Mouse (Mus musculus) CH12.LX (cell line): Measurements from ENCODE around the gene Myo16. TPM values are rescaled to one million over a fixed set of nuclear protein-coding genes. Genes with fewer than 3 reads are reported as not detected.

ENCODE experiments used
- DNase-seq: peaks from one replicate; pipeline ENCODE4 v3.0.0-alpha.2; 2013; ENCODE audit errors: extremely low read depth
- H3K27ac ChIP-seq: 2 replicates; pipeline ENCODE4 v1.5.1; 2012; ENCODE audit warnings: low read depth, mild to moderate bottlenecking, control low read depth, moderate library complexity; ENCODE audit not compliant: insufficient read depth
- H3K27me3 ChIP-seq: replicated peaks from 2 replicates; pipeline ENCODE3; 2012; ENCODE audit warnings: inconsistent platforms
- H3K36me3 ChIP-seq, 2 experiments: replicated peaks in 1 of 2; 2 replicates each; pipeline versions ENCODE3 to v1.6.1; 2012; ENCODE audit warnings: inconsistent platforms in 1 of 2, low read length in 1 of 2, mild to moderate bottlenecking in 1 of 2, mixed read lengths in 1 of 2, moderate library complexity in 1 of 2; ENCODE audit not compliant: control insufficient read depth in 1 of 2, insufficient read depth in 1 of 2
- H3K4me1 ChIP-seq, 2 experiments: 2 replicates each; pipeline ENCODE4 v1.6.1; 2012; ENCODE audit warnings: inconsistent platforms in 1 of 2, moderate library complexity in 1 of 2; ENCODE audit not compliant: insufficient read depth in 2 of 2, control insufficient read depth in 1 of 2
- H3K4me2 ChIP-seq: 2 replicates; pipeline ENCODE4 v1.6.1; 2012; ENCODE audit warnings: low read depth, mild to moderate bottlenecking, control low read depth; ENCODE audit not compliant: poor library complexity, insufficient read depth, severe bottlenecking
- H3K4me3 ChIP-seq, 3 experiments: fragments of 150-350 bp in 1 of 3; sonication (generic) in 1 of 3; replicated peaks in 1 of 3; 2 replicates each; pipeline versions ENCODE3 to v1.5.1; 2011 to 2012; ENCODE audit warnings: low read depth in 2 of 3, low read length in 2 of 3, mild to moderate bottlenecking in 2 of 3, moderate library complexity in 2 of 3, control low read depth in 1 of 3, improper control_type of control experiment in 1 of 3, inconsistent platforms in 1 of 3, mixed read lengths in 1 of 3; ENCODE audit not compliant: poor library complexity in 1 of 3
- H3K79me2 ChIP-seq: replicated peaks from 2 replicates; pipeline ENCODE4 v1.6.1; 2012; ENCODE audit warnings: mild to moderate bottlenecking, moderate library complexity; ENCODE audit not compliant: control insufficient read depth, poor library complexity, insufficient read depth, severe bottlenecking; ENCODE audit errors: extremely low read depth
- H3K9ac ChIP-seq: 2 replicates; pipeline ENCODE4 v1.6.1; 2012; ENCODE audit warnings: low read depth, mild to moderate bottlenecking, control low read depth, moderate library complexity; ENCODE audit not compliant: insufficient read depth
- H3K9me3 ChIP-seq: replicated peaks from 2 replicates; pipeline ENCODE3; 2012; ENCODE audit warnings: low read length, inconsistent platforms, mixed read lengths
- CHD2 ChIP-seq: IDR thresholded peaks from 2 replicates; pipeline ENCODE4 v1.6.1; 2011; ENCODE audit warnings: low read length, improper control_type of control experiment
- E2F4 ChIP-seq: IDR thresholded peaks from 2 replicates; pipeline ENCODE4 v1.6.1; 2011; ENCODE audit warnings: low read depth, low read length, improper control_type of control experiment; ENCODE audit not compliant: insufficient replicate concordance
- ELF1 ChIP-seq: IDR thresholded peaks from 2 replicates; pipeline ENCODE4 v1.6.1; 2014; ENCODE audit warnings: low read depth, mild to moderate bottlenecking, inconsistent platforms, low read length, improper control_type of control experiment
- EP300 ChIP-seq: IDR thresholded peaks from 2 replicates; pipeline ENCODE4 v1.6.1; 2011; ENCODE audit warnings: low read length, improper control_type of control experiment
- IRF4 ChIP-seq: IDR thresholded peaks from 2 replicates; pipeline ENCODE4 v1.6.1; 2014; ENCODE audit warnings: low read depth, mild to moderate bottlenecking, inconsistent platforms, low read length, improper control_type of control experiment
- MAFK ChIP-seq: IDR thresholded peaks from 2 replicates; pipeline ENCODE4 v1.6.1; 2011; ENCODE audit warnings: low read length, improper control_type of control experiment; ENCODE audit not compliant: insufficient replicate concordance
- MAX ChIP-seq: IDR thresholded peaks from 2 replicates; pipeline ENCODE4 v1.6.1; 2011; ENCODE audit warnings: low read length, improper control_type of control experiment
- POLR2AphosphoS2 ChIP-seq: IDR thresholded peaks from 2 replicates; pipeline ENCODE4 v1.6.1; 2011; ENCODE audit warnings: low read depth, low read length, improper control_type of control experiment
- RAD21 ChIP-seq: IDR thresholded peaks from 2 replicates; pipeline ENCODE4 v1.6.1; 2011; ENCODE audit warnings: low read depth, mild to moderate bottlenecking, low read length, improper control_type of control experiment, moderate library complexity
- TBP ChIP-seq: conservative IDR thresholded peaks from 2 replicates; pipeline ENCODE4 v1.6.1; 2011; ENCODE audit warnings: low read depth, low read length, improper control_type of control experiment
- UBTF ChIP-seq: IDR thresholded peaks from 2 replicates; pipeline ENCODE4 v1.6.1; 2012; ENCODE audit warnings: low read depth, mild to moderate bottlenecking, inconsistent platforms, low read length, improper control_type of control experiment, moderate library complexity
- ZC3H11A ChIP-seq: IDR thresholded peaks from 2 replicates; pipeline ENCODE4 v1.6.1; 2012; ENCODE audit warnings: low read depth, mild to moderate bottlenecking, inconsistent platforms, low read length, improper control_type of control experiment
- ZKSCAN1 ChIP-seq: IDR thresholded peaks from 2 replicates; pipeline ENCODE4 v1.6.1; 2012; ENCODE audit warnings: low read depth, inconsistent platforms, low read length, improper control_type of control experiment, borderline replicate concordance
- ZMIZ1 ChIP-seq: IDR thresholded peaks from 2 replicates; pipeline ENCODE4 v1.6.1; 2012; ENCODE audit warnings: low read depth, mild to moderate bottlenecking, inconsistent platforms, low read length, improper control_type of control experiment
- ZNF384 ChIP-seq: IDR thresholded peaks from 2 replicates; pipeline ENCODE4 v1.6.1; 2012; ENCODE audit warnings: low read depth, low read length, improper control_type of control experiment, inconsistent platforms
- dilution Hi-C: fragments of 300-500 bp; cut with MboI; formaldehyde crosslinking; loops from 2 replicates; pipeline ENCODE4 v1.14.3; 2020; ENCODE audit warnings: low sequenced_read_pairs; ENCODE audit not compliant: extremely low pct_unique_long_range_greater_than_20kb, extremely low pct_ligation_motif_present
- in situ Hi-C: fragments of 300-500 bp; cut with MboI; formaldehyde crosslinking; loops from 3 replicates; pipeline ENCODE4 v1.14.3; 2019; ENCODE audit warnings: low sequenced_read_pairs, low pct_ligation_motif_present, low pct_unique_long_range_greater_than_20kb, mixed read lengths
- polyA plus RNA-seq: library from polyadenylated mRNA; unstranded; fragments of >175 nt; gene quantifications from 2 replicates; pipeline ENCODE4 v1.2.1, GENCODE M21; 2012; ENCODE audit warnings: low read depth; ENCODE audit not compliant: insufficient read length
- total RNA-seq, 2 experiments: library from RNA; depleted of rRNA; stranded (reverse); fragments of 300-350 nt in 1 of 2; fragments of >200 nt in 1 of 2; gene quantifications; 2 replicates each; pipeline ENCODE4 v1.2.3; 2012 to 2014

The Myo16 gene
- total and polyA plus RNA-seq, 3 experiments, result not detected

DNA sequence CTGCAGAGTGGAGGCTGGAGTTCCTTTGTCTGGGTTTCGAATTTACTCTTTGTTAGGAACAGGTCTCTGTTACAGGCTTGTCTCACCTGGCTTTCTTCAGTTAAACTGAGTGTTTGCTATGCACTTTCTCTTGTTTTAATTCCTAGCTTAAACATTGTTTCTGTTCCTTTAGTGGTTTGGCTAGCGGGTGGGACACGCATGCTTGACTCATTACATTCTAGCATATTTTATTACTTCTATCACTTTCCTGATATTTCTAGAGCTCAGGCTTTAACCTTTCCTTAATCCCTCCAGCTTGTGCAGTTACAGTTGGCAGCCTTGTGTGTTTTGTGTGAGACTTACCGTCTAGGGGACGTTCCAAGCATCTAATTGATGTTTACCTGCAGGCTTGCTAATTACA lies 476.2 kb downstream of the Myo16 start:
- Histone ChIP-seq H3K9ac (no peak overlapping the region), H3K79me2 (no peaks in the 10 kb centered on the region), H3K4me1 (peaks cover 0 to 4% of the 10 kb centered on the region in 2 experiments; a peak in 2 of 4 replicates), H3K9me3 (no peaks in the 10 kb centered on the region), H3K4me2 (no peak overlapping the region), H3K4me3 (no peak overlapping the region), H3K36me3 (no peaks in the 10 kb centered on the region), H3K27me3 (no peaks in the 10 kb centered on the region), H3K27ac (no peak overlapping the region)
- DNase-seq, result no peak
- TF ChIP-seq TBP (no peak), RAD21 (no peak), ELF1 (no peak), CHD2 (no peak), ZC3H11A (no peak), MAX (no peak)
- in situ Hi-C loops, result no loop called here
- dilution Hi-C loops, result no loop called here

- no peak for TF ChIP-seq IRF4
- TF ChIP-seq UBTF, result no peak
- TF ChIP-seq E2F4, result no peak
- TF ChIP-seq RAD21, result no peak
- no peak for TF ChIP-seq ZMIZ1
- no peak for TF ChIP-seq ZNF384
- TF ChIP-seq EP300, result no peak
- TF ChIP-seq POLR2AphosphoS2, result no peak
- no peak for TF ChIP-seq MAFK
- no peak overlapping the region for H3K4me3 ChIP-seq
- dilution Hi-C loops, result no loop called here
- no peak overlapping the region for H3K4me2 ChIP-seq
- in situ Hi-C loops, result no loop called here
- no peaks in the 10 kb centered on the region for H3K36me3 ChIP-seq
- no peak for DNase-seq
- no peaks in the 10 kb centered on the region for H3K79me2 ChIP-seq
- peaks cover 0 to 4% of the 10 kb centered on the region in 2 experiments; a peak in 2 of 4 replicates for H3K4me1 ChIP-seq
- no peaks in the 10 kb centered on the region for H3K27me3 ChIP-seq
- H3K9ac ChIP-seq, result no peak overlapping the region
- no peak overlapping the region for H3K27ac ChIP-seq
- H3K9me3 ChIP-seq, result no peaks in the 10 kb centered on the region
Measured at GRCm38 (mm10) chr8:10631006-10631405, 477.3 kb downstream of the Myo16 start.

- Histone ChIP-seq H3K27me3 (no peaks in the 10 kb centered on the region), H3K4me3 (no peak overlapping the region), H3K79me2 (no peaks in the 10 kb centered on the region), H3K4me1 (peaks cover 0 to 6% of the 10 kb centered on the region in 2 experiments; a peak in 2 of 4 replicates), H3K27ac (no peak overlapping the region), H3K9ac (no peak overlapping the region), H3K36me3 (no peaks in the 10 kb centered on the region), H3K4me2 (no peak overlapping the region), H3K9me3 (no peaks in the 10 kb centered on the region)
- no peak for DNase-seq
- in situ Hi-C loops (no loop called here), dilution Hi-C loops (no loop called here)
- no peak for TF ChIP-seq ZKSCAN1
Measured at GRCm38 (mm10) chr8:10632603-10633002, 478.9 kb downstream of the Myo16 start.
